Mouse (Mus musculus): ENCODE data around the gene Gpr31b.
"Not testable (repeated sequence)": the region's sequence is repeated elsewhere in the genome, so short reads cannot be mapped to it uniquely, and the experiment has no call there.

Gene Gpr31b

DNA sequence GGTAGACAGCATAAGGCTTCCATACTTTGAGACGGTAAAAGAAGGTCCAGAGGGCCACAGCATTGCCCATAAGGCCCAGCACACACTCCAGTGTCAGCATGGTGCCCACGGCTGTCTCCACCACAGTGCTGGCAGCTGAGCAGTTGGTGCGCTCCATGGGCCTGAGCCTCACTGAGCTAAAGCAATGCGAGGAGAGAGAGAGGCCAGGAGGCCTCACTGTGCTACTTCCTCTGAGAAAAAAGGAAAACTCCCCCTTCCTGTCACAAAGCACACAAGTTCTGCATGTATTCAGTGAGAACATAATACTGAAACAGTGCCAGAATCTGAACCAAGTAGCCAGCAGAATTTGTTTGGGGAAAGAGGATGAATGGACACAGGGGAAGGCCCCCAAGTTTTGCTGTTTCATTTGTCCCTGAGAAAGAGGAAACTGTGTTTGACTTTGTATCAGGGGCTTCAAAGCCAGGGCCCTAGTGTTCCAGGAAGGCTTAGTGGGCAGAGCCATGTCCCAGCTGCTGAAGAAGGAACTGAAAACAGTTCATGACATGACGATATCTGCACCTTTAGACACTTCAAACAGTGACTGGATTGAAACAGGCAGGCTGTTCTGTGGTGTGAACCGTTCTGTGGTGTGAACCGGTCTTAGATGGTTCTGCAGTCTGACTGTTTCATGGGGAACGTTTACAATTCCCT lies at the start of gene Gpr31b:
TSS of gene Gpr31b (minus strand) at position 173 of the 690 bp plus-strand sequence.
- DNase-seq (ENCODE audit: low spot score), result not testable (repeated sequence)

DNA sequence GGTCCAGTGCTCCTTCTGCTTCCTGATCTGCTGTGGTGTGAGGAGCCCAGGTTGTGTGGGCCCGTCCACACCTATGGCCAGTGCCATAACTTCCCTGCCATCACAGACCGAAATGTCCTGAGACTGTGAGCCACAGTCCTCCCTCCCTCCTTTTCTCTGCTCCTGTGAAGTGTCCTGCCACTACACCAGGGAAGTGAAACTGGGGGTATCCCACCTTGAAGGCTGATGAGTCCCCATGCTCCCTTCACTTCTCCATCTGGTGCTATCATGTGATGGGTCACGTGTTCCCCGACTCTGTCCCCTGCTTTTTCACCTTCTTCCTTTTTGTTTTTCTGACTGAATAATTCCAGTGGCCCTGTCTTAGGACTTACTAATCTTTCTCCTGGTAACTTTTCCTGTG lies 40.9 kb upstream of the Gpr31b start:
- DNase-seq (ENCODE audit: low spot score), result not testable (repeated sequence)

DNA sequence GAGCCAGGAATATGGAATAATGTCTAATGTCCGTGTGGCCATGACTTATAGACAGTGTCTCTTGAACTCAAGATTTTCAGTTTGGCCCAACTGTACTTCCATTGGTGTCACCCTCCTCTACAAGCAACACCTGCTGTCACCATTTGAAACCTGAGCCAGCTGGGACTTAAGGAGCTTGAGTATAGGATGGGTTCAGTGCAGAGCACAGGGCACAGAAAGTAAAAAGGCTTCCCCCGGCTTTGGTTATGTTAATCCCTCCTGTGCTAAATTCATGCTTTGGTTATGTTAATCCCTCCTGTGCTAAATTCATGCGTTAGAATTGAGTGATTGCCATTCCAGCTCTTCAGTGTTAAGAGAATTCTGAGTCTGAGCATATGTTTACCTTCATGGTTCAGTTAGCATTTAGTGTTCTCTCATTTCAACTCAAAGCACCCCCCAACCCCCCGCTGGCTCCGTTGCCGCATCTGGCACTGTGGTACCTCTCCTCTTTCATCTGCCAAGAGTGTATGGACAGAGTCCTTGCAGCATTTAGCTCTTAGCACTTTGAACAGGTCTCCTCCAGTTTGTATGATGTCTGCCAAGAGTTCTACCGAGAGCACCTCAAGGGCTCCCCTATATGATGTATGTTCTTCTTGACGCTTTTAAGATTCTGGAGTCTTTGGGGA lies 40.1 kb upstream of the Gpr31b start:
- not testable (repeated sequence) for DNase-seq (ENCODE audit: low spot score)

DNA sequence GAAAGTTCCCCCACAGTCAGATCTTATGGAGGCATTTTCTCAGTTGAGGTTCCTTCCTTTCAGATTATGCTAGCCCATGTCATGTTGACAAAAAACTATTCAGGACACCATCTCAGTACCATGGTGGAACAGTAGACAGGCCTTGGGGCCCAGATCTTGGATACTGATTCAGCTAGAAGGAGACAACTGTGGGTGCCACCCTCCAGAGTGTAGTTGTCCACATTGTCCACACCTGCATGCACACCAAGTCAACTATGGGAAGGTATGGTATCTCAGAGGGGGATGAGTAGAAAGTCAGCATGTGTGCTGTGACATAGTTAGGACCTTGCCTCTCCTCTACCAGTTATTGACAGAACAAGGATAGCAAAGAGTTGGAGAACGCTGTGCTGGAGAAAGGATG lies 39.4 kb upstream of the Gpr31b start:
- DNase-seq (ENCODE audit: low spot score), result not testable (repeated sequence)

DNA sequence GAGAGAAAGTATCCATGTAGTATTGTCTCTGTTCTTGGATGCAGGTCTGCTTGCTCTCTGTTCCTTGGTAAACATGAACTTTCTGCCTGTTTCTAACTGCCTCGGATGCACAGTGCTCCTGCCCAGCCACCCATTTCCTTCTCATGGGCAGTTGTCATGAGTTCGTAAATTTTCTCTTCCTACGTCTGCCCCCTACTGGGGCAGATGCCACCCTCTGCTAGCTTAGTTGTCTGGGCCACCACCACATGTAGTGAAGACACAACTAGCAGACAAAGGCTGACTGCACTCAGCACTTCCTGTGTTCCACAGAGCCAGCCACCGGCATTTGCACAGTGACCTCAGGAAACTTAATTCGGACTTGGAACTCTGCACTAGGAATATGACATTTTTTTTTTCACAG lies 17.1 kb upstream of the Gpr31b start:
- not testable (repeated sequence) for DNase-seq (ENCODE audit: low spot score)

DNA sequence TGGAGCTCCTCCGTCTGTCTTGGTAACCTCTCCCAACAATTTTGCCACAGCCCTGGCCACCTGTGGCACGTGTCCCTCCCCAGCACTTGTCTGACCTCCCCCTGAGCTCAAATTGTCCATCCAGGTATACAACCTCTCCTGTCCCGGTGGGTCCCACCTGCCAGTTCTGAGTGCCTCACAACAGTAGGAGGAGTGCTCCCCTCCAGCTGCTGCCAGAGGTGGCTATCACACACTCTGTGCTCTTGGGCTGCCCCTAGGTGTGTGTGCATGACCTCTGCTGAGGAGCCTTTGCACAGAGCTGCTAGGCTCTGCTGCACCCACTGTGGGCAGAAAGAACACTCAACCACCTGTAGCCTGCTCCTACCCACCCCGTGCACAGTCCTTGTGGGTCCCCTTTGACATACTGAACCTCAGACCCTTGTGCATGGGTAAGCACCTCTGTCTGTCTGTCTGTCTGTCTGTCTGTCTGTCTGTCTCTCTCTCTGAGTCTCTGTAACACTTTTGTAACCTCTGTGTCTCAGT lies 15.8 kb upstream of the Gpr31b start:
- not testable (repeated sequence) for DNase-seq (ENCODE audit: low spot score)

DNA sequence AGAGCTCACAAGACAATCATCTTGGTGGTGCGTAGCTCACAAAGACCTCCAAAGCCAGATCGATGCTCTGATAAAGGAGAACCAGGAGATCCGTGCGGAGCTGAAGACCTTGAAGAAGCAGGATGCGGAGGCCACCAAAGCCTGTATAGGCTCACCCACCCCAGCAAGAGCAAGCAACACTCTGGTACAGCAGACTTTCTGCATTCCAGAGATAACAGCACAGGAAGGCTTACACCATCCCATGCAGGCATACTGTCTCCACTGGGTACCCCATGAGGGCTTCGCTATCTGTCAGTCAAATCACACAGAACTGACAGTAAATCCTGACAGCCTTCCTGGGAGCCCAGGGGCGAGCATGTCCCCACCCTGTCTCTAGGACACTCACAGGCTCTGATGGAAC lies 10.8 kb upstream of the Gpr31b start:
- DNase-seq (ENCODE audit: low spot score), result not testable (repeated sequence)

DNA sequence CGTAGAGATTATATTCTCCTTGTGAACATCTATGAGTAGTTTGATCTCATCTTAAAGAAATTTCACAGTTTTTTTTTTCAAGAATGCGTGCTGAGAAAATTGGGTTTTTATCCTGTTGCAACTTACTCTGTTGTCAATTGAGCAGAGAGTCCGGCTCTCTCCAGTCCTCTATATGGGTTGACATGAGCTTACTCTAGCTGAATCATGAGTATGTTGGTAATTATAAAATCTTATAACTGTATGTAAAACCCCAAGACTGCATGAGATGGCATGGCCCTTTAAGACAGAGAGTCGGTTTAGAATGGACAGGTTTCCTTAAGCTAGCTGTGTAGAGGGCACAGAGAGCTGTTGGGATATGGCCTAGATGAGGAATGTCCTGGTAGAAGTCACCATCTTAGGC lies 8.7 kb upstream of the Gpr31b start, which contains the start of gene Tcp10b:
TSS of gene Tcp10b (plus strand) at position 301 of the 400 bp plus-strand sequence.
- DNase-seq (ENCODE audit: low spot score), result not testable (repeated sequence)

DNA sequence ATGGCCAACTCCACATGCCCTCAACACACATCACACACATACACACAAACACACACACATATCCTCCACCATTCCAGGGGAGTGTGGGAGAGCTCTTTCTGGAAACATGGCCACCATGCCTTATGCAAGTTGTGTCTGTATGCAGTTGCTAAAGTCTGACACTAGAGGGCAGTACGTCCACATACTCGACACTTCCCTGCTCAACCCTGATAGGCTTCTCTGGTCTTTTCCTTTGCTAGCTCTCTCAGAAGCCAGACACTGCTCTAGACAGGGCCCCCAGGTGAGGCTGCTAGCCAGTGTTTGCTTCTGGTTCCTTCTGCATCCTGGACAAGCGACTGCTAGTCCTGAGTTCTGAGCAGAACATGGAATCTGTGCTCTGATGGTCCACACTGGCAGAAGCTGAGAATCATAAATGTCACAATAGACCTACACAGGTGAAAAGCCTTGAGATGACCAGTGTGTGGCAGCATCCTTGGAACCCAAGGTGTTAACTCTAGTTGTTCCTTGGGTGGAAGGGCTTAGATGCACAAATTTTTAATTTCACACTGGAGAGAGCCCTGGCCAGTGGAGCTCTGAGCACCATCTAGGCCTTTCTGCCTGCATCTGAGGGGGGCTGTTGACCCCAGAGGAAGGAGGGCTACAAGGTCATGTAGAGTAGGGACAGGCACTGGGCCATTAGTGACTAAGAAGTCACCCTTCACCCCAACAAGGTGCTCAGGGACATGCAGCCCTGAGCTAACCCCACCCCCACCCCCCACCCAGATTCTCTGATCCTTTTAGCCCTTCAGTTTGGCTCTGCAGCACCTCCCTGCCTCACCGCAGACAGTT lies 8.0 kb downstream of the Gpr31b start:
- DNase-seq (ENCODE audit: low spot score), result peak; percentile 47

DNA sequence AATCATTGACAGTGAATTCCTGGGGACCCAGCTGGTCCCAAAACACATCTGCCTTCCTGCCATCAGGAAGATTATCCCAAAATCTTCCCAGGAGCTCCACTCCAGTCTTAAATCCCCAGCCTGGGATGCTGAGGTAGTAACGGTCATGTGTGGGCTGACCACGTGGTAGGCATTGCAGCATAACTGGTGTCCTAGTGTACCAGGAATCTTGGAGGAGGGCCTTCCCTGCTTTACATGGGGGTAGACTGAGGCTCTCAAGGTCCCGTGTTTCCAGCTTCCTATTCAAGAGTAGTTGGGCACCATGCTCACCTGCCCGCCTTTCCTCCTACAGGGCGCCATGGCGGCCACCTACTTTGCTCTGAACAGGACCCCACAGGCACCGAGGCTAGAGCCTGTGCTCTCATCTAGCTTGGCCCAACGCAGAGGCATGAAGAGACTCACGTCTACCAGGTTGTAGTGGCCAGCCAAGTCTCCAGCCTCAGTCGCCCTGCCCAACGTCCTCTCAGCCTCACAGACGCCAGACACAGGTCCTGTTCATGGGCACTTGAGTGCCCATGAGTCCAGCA lies 15.4 kb downstream of the Gpr31b start:
- not testable (repeated sequence) for DNase-seq (ENCODE audit: low spot score)

DNA sequence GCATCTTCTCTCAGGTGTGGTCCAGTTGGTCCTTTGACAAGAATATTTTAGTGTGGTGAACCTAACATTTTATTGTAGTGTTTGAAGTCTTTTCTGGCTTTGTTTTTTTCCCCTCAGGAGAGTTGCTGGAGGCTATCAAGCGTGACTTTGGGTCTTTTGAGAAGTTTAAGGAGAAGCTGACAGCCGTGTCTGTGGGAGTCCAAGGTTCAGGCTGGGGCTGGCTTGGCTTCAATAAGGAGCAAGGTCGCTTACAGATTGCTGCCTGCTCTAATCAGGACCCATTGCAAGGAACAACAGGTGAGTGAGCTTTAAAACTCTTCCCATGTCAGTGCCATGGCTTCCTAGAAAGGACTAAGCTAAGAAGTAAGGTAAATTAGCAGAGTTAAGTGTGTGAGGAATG lies 38.8 kb downstream of the Gpr31b start:
- DNase-seq (ENCODE audit: low spot score), result no peak

DNA sequence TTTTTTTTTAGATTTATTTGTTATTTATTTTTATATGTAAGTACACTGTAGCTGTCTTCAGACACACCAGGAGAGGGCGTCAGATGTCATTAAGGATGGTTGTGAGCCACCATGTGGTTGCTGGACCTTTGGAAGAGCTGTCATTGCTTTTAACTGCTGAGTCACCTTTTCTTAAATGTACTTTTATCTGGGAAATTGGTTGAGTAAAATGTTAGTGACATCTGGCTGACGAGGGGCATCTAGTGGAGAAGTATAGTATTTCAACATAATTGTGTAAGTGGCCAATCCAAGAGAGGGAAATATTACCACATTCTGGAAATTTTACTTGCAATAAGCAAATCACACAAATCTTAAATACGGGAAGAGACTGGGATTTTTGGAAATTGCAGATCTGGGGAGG lies 42.2 kb downstream of the Gpr31b start:
- DNase-seq (ENCODE audit: low spot score), result peak; percentile 80

DNA sequence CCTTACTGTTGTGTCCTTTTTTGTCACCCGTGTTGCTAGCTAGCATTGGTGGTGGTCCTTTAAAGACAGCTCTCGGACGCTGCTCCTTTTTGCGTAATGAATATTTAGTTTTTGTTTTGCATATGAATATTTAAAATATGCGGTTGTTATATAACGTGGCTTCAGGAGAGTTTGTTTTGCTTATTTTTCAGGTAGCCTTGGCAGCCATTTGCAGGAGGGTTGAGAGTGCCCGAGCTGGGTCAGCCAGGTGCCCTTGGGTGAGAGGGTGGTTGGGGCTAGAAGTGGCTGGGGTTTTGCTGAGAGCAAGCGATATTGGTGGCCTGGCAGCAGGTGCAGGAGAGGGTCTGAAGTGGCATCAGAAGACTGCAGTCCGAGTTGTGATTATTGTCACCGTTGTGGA lies 43.6 kb downstream of the Gpr31b start:
- DNase-seq (ENCODE audit: low spot score), result peak; percentile 22

DNA sequence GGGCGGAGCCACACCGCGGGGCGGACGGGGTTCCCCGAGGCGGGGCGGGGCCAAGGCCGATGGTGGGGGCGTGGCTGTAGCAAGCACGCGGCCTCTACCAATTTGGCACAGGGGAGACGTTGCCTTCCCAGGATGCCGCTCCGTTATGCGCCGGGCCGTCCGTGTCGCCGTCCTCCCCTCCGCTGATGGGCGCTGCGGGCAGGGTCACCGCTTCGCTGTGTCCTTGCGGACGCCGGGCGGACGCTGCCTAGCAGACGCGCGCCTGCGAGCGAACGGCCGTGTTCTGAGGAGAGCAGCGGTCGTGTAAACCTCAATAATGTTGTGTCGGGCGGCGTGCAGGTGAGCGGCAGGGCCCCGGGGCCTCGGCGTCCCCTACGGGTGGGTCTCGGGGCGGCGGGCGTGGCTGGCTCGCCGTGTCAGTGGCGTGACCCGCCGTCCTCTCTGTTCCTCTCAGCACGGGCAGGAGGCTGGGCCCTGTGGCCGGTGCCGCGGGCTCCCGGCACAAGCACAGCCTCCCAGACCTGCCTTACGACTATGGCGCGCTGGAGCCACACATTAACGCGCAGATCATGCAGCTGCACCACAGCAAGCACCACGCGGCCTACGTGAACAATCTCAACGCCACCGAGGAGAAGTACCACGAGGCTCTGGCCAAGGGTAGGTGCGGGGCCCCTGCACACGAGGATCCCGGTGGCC lies 44.2 kb downstream of the Gpr31b start:
- DNase-seq (ENCODE audit: low spot score), result peak; percentile 93

DNA sequence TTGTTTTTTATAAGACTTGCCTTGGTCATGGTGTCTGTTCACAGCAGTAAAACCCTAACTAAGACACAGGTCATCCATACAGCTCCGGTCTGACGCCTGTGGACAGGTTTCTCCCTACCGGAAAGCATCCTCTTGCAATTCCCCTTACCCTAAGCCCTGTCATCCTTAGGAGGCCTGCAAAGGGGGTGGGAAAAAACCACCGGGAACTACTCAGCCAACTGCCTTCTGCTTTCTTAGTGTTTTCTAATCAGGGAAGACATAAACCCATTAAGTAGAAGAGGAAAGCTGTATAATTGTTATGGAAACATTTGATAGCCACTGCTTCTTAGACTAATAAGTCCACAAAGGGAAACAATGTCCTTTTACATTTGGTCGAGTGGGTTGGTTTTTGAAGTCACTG lies 45.1 kb downstream of the Gpr31b start:
- no peak for DNase-seq (ENCODE audit: low spot score)

DNA sequence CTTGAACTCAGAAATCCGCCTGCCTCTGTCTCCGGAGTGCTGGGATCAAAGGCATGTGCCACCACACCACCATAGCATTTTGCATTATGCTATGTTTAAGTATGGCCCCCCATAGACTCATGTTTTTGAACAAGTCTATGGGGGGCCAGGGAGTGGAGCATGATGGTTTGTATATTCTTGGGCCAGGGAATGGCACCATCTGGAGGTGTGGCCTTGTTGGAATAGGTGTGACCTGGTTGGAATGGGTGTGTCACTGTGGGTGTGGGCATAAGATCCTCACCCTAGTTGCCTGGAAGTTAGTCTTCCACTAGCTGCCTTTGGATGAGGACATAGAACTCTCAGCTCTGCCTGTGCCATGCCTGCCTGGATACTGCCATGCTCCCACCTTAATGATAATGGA lies 45.5 kb downstream of the Gpr31b start, which contains the start of gene Sod2:
TSS of gene Sod2 (plus strand) at position 301 of the 400 bp plus-strand sequence.
- DNase-seq (ENCODE audit: low spot score), result not testable (repeated sequence)

DNA sequence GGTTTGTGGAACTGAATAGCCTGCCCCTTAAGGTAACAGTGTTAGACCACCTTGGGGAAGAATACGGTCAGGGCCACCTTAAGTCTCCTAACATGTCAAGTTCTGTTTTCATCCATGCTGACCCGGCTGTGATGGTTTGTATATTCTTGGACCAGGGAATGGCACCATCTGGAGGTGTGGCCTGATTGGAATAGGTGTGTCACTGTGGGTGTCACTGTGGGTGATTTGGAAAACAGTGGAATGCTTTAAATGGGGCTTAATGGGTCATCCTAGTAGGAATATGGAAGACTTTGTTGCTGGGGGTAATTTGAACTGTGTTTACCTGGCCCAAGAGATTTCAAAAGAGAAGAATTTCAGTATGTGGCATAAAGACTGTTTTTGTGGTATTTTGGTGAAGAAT lies 47.7 kb downstream of the Gpr31b start:
- not testable (repeated sequence) for DNase-seq (ENCODE audit: low spot score)

DNA sequence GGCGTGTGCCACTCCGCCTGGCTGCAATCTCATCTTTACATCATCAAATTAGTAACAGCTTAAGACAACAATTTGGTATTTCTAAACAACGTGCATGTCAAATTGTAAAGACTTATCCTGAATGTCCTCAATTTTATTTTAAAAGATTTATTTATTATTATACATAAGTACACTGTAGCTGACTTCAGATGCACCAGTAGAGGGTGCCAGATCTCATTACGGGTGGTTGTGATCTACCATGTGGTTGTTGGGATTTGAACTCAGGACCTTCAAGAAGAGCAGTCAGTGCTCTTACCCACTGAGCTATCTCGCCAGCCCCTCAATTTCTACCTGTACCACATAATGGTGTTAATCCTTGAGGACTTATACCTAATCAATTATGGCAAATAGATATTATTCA lies 49.9 kb downstream of the Gpr31b start:
- DNase-seq (ENCODE audit: low spot score), result not testable (repeated sequence)

Data from c-Kit-positive CD71-positive TER-119-positive erythroid progenitor cells, embryonic 14.5 days (primary cell).